Mouse (Mus musculus) ES-Bruce4 (cell line): ENCODE measurements around the gene Prkce.

Experiments used
- EP300 ChIP-seq: IDR thresholded peaks from 2 replicates; pipeline ENCODE4 v1.6.1; 2011; ENCODE audit warnings: low read depth, low read length; ENCODE audit not compliant: insufficient read depth
- POLR2A ChIP-seq: IDR thresholded peaks from one replicate; pipeline ENCODE4 v1.8.1; 2011; ENCODE audit warnings: low read length; ENCODE audit not compliant: insufficient read depth

DNA sequence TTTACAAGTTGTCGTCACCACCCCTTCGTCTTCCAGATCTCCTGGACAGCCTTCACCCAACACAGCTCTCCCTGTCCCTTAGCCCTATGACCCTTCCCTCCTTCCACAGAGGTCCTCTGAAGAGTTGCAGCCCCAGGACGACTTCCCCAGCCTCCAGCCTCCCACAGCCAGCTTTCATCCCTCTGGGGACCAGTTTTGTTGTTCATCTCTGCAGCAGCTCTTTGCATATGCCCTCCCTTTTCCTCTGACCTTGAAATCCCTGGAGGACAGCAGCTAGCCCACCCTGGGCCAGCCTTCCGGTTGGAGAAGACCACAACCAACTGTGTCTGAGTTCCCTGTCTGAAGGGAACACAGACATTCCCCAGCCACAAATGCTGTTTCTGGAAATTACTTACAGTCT, 483.5 kb downstream of the Prkce start:
- TF ChIP-seq POLR2A (no peak), EP300 (no peak)
